Comparison of ENCODE assay signal across 7 mouse cellular contexts in genomic region chr3:52179686-52180085, GRCm38 (mm10).
DNase-seq lines count a peak whose midpoint lies in the region; ATAC-seq and TF ChIP-seq lines count a peak whose summit lies in the region.

No protein-coding gene starts in this region.

- H3K27me3 ChIP-seq in embryonic facial prominence, embryonic 11.5 days (ENCODE audit: control insufficient read depth, insufficient read depth, low read length) = no peaks in the 10 kb centered on the region
- no peaks in the 10 kb centered on the region for H3K27me3 ChIP-seq in intestine, postnatal 0 days (replicated peaks; ENCODE audit: control insufficient read depth, insufficient read depth, low read length)
- no peaks in the 10 kb centered on the region for H3K27me3 ChIP-seq in midbrain, embryonic 11.5 days (ENCODE audit: control insufficient read depth, insufficient read depth, low read length)
- H3K27me3 ChIP-seq in stomach, embryonic 14.5 days (ENCODE audit: control insufficient read depth, insufficient read depth, low read length) = no peaks in the 10 kb centered on the region

- 0% methylated on average over 12 of the region's 12 CpGs for WGBS in embryonic facial prominence, embryonic 11.5 days
- 16% methylated on average over 12 of the region's 12 CpGs for WGBS in intestine, postnatal 0 days
- 5% methylated on average over 12 of the region's 12 CpGs for WGBS in midbrain, embryonic 11.5 days
- WGBS in stomach, embryonic 14.5 days = 5% methylated on average over 12 of the region's 12 CpGs

- TF ChIP-seq CTCF in bone marrow macrophage, adult 2 months (IDR thresholded peaks at IDR 0.05; ENCODE audit: low read depth, low read length) = no peak
- no peak for TF ChIP-seq CTCF in intestine, postnatal 0 days (IDR thresholded peaks at IDR 0.05; ENCODE audit: low read depth)

- no peak for TF ChIP-seq POLR2A in bone marrow macrophage, adult 2 months (IDR thresholded peaks at IDR 0.05; ENCODE audit: borderline replicate concordance, low read depth, low read length)

- peak; percentile 82 for ATAC-seq in embryonic facial prominence, embryonic 11.5 days (replicated peaks; ENCODE audit: insufficient number of reproducible peaks, low FRiP score, low TSS enrichment, low read depth)
- ATAC-seq in intestine, postnatal 0 days = peak; percentile 25; the same call in 1 of the 2 replicates
- peak; percentile 88 for ATAC-seq in midbrain, embryonic 11.5 days (ENCODE audit: low FRiP score)
- peak; percentile 66 for ATAC-seq in stomach, embryonic 14.5 days (ENCODE audit: insufficient number of reproducible peaks, insufficient read depth, low FRiP score, low read depth)

- peak; percentile 94 for DNase-seq in embryonic facial prominence, embryonic 11.5 days (ENCODE audit: low spot score)
- peak; percentile 74 to 85 for DNase-seq in heart, adult 18-20 months
- DNase-seq in left cerebral cortex, postnatal 4 days = peak; percentile 94
- peak; percentile 96 for DNase-seq in midbrain, embryonic 11.5 days (ENCODE audit: low spot score, missing footprints)

- H3K36me3 ChIP-seq in embryonic facial prominence, embryonic 11.5 days (replicated peaks; ENCODE audit: control insufficient read depth, insufficient read depth, low read depth, low read length) = no peaks in the 10 kb centered on the region
- no peaks in the 10 kb centered on the region for H3K36me3 ChIP-seq in intestine, postnatal 0 days (ENCODE audit: control insufficient read depth, insufficient read depth)
- H3K36me3 ChIP-seq in midbrain, embryonic 11.5 days (ENCODE audit: control insufficient read depth, insufficient read depth, low read length) = no peaks in the 10 kb centered on the region
- H3K36me3 ChIP-seq in stomach, embryonic 14.5 days (ENCODE audit: control insufficient read depth, insufficient read depth, low read length) = no peaks in the 10 kb centered on the region

- intact Hi-C loops in left cerebral cortex, postnatal 4 days (cut with DNase I) = loop anchor here (5.0 kb wide), 1 partner anchor 72 kb away; the partner anchor contains the start of gene Maml3

- H3K27ac ChIP-seq in bone marrow macrophage, adult 2 months (ENCODE audit: insufficient read depth, low read depth, low read length) = peak overlapping the region; percentile 85
- H3K27ac ChIP-seq in embryonic facial prominence, embryonic 11.5 days (replicated peaks; ENCODE audit: low read depth, low read length) = peak overlapping the region; percentile 95
- peak overlapping the region; percentile 57 for H3K27ac ChIP-seq in intestine, postnatal 0 days (ENCODE audit: low read depth, low read length)
- H3K27ac ChIP-seq in midbrain, embryonic 11.5 days (ENCODE audit: low read depth, low read length) = peak overlapping the region; percentile 92
- peak overlapping the region; percentile 91 for H3K27ac ChIP-seq in stomach, embryonic 14.5 days (ENCODE audit: low read length)

- H3K4me1 ChIP-seq in bone marrow macrophage, adult 2 months (ENCODE audit: control insufficient read depth, insufficient read depth, low read length) = peaks cover 33% of the 10 kb centered on the region
- peaks cover 8% of the 10 kb centered on the region for H3K4me1 ChIP-seq in embryonic facial prominence, embryonic 11.5 days (ENCODE audit: control insufficient read depth, insufficient read depth, low read length)
- H3K4me1 ChIP-seq in intestine, postnatal 0 days (replicated peaks; ENCODE audit: control insufficient read depth, insufficient read depth, low read length) = no peaks in the 10 kb centered on the region
- H3K4me1 ChIP-seq in midbrain, embryonic 11.5 days (ENCODE audit: control insufficient read depth, insufficient read depth, low read length) = peaks cover 26% of the 10 kb centered on the region
- peaks cover 31% of the 10 kb centered on the region for H3K4me1 ChIP-seq in stomach, embryonic 14.5 days (ENCODE audit: control insufficient read depth, insufficient read depth, low read length)

- peak overlapping the region; percentile 73 for H3K9ac ChIP-seq in embryonic facial prominence, embryonic 11.5 days (replicated peaks; ENCODE audit: low read length)
- no peak overlapping the region for H3K9ac ChIP-seq in intestine, postnatal 0 days (ENCODE audit: low read depth, low read length)
- H3K9ac ChIP-seq in midbrain, embryonic 11.5 days (ENCODE audit: low read length) = peak overlapping the region; percentile 61
- H3K9ac ChIP-seq in stomach, embryonic 14.5 days (replicated peaks; ENCODE audit: low read depth, low read length) = no peak overlapping the region

- no peaks in the 10 kb centered on the region for H3K9me3 ChIP-seq in embryonic facial prominence, embryonic 11.5 days (replicated peaks; ENCODE audit: control insufficient read depth, low read length)
- no peaks in the 10 kb centered on the region for H3K9me3 ChIP-seq in intestine, postnatal 0 days (ENCODE audit: control insufficient read depth)
- H3K9me3 ChIP-seq in midbrain, embryonic 11.5 days (ENCODE audit: control insufficient read depth, low read length) = no peaks in the 10 kb centered on the region
- no peaks in the 10 kb centered on the region for H3K9me3 ChIP-seq in stomach, embryonic 14.5 days (ENCODE audit: control insufficient read depth, low read depth, low read length)

- peak overlapping the region; percentile 43 for H3K4me3 ChIP-seq in bone marrow macrophage, adult 2 months (ENCODE audit: insufficient read depth, low read length)
- no peak overlapping the region for H3K4me3 ChIP-seq in embryonic facial prominence, embryonic 11.5 days (ENCODE audit: low read depth, low read length)
- H3K4me3 ChIP-seq in intestine, postnatal 0 days (ENCODE audit: low read depth, low read length) = no peak overlapping the region
- 0 out of 2 replicates have a peak overlapping the region, but pooled peaks have one; percentile 4 for H3K4me3 ChIP-seq in midbrain, embryonic 11.5 days (ENCODE audit: low read depth, low read length)
- H3K4me3 ChIP-seq in stomach, embryonic 14.5 days (ENCODE audit: low read depth, low read length) = no peak overlapping the region

- H3K4me2 ChIP-seq in embryonic facial prominence, embryonic 11.5 days (ENCODE audit: low read depth, low read length) = peak overlapping the region; percentile 32
- H3K4me2 ChIP-seq in intestine, postnatal 0 days (replicated peaks; ENCODE audit: low read depth) = peak overlapping the region; percentile 18; the same call in 1 of the 2 replicates
- peak overlapping the region; percentile 36 for H3K4me2 ChIP-seq in midbrain, embryonic 11.5 days
- H3K4me2 ChIP-seq in stomach, embryonic 14.5 days (replicated peaks; ENCODE audit: low read depth, low read length) = peak overlapping the region; percentile 35

Comparison
In these comparisons a context has a peak if more than half of its experiments do, and no peak if none do; other contexts are left out.
1. H3K4me3 ChIP-seq: peak in bone marrow macrophage, adult 2 months (single experiment) and midbrain, embryonic 11.5 days (single experiment); none in embryonic facial prominence, embryonic 11.5 days (single experiment), intestine, postnatal 0 days (single experiment) and stomach, embryonic 14.5 days (single experiment).
2. ATAC-seq: peak in every context shown above with its lines; median percentile 88 in midbrain, embryonic 11.5 days; 82 in embryonic facial prominence, embryonic 11.5 days; 66 in stomach, embryonic 14.5 days; 25 in intestine, postnatal 0 days.
3. H3K9ac ChIP-seq: peak in embryonic facial prominence, embryonic 11.5 days (single experiment) and midbrain, embryonic 11.5 days (single experiment); none in intestine, postnatal 0 days (single experiment) and stomach, embryonic 14.5 days (single experiment).
4. Peak in every context shown above with its lines, with median percentiles within 50 percentile points of each other: H3K27ac ChIP-seq, DNase-seq and H3K4me2 ChIP-seq.